Mouse (Mus musculus) adrenal gland, postnatal 4 days (tissue): ENCODE data around the gene Lsm7. TPM values are rescaled to one million over a fixed set of nuclear protein-coding genes. Genes with fewer than 3 reads are reported as not detected.

Source experiments
- DNase-seq, 2 experiments: peaks; one replicate each; pipeline ENCODE4 v3.0.0; 2021 to 2022; ENCODE audit warnings: low spot score in 2 of 2, mixed read lengths in 2 of 2
- total RNA-seq, 2 experiments: library from RNA; stranded (reverse); gene quantifications; 2 replicates each; pipeline ENCODE4 v1.2.3; 2021

Gene Lsm7
- total RNA-seq, 2 experiments from 2014 or later: 50.4 to 52.9 TPM

GRCm38 (mm10) chr10:80880131-80880641 lies 25.2 kb upstream of the Lsm7 start:
- no peak for DNase-seq

GRCm38 (mm10) chr10:80876594-80876993 lies 21.6 kb upstream of the Lsm7 start:
- DNase-seq: no peak

- no peak for DNase-seq
Observed at GRCm38 (mm10) chr10:80876028-80876427, 21.0 kb upstream of the Lsm7 start.

GRCm38 (mm10) chr10:80874035-80874434 lies 19.0 kb upstream of the Lsm7 start:
- no peak for DNase-seq

GRCm38 (mm10) chr10:80871581-80871980 lies 16.6 kb upstream of the Lsm7 start, which contains the start of gene Tmprss9:
Tmprss9 (plus strand) TSS chr10:80871848.
- no peak for DNase-seq

GRCm38 (mm10) chr10:80870993-80871392 lies 16.0 kb upstream of the Lsm7 start:
- DNase-seq: no peak

- no peak for DNase-seq
Observed at GRCm38 (mm10) chr10:80864446-80864845, 9.4 kb upstream of the Lsm7 start.

GRCm38 (mm10) chr10:80862305-80862704 lies 7.3 kb upstream of the Lsm7 start:
- no peak for DNase-seq

GRCm38 (mm10) chr10:80858350-80858935 lies 3.4 kb upstream of the Lsm7 start:
- DNase-seq: no peak

GRCm38 (mm10) chr10:80857848-80858247 lies 2.8 kb upstream of the Lsm7 start:
- DNase-seq: no peak

GRCm38 (mm10) chr10:80857386-80857785 lies 2.4 kb upstream of the Lsm7 start:
- DNase-seq: no peak

GRCm38 (mm10) chr10:80856908-80857307 lies 1.9 kb upstream of the Lsm7 start:
- DNase-seq: no peak

GRCm38 (mm10) chr10:80856267-80856666 lies 1.3 kb upstream of the Lsm7 start:
- DNase-seq: no peak

GRCm38 (mm10) chr10:80855749-80856073 lies 702 bp upstream of the Lsm7 start:
- no peak for DNase-seq

GRCm38 (mm10) chr10:80848571-80848970 lies 6.4 kb downstream of the Lsm7 start:
- DNase-seq: no peak

GRCm38 (mm10) chr10:80845732-80846131 lies 9.3 kb downstream of the Lsm7 start:
- no peak for DNase-seq

- DNase-seq: no peak
Observed at GRCm38 (mm10) chr10:80845055-80845693, 9.8 kb downstream of the Lsm7 start.

- peak in 1 of 2 experiments; percentile 41 for DNase-seq
Observed at GRCm38 (mm10) chr10:80843931-80844547, 11.0 kb downstream of the Lsm7 start, which contains the start of gene Lingo3. Lingo3 (minus strand) TSS chr10:80844039.

GRCm38 (mm10) chr10:80843087-80843930 lies 11.7 kb downstream of the Lsm7 start:
- DNase-seq: no peak

- DNase-seq: no peak
Observed at GRCm38 (mm10) chr10:80842334-80842733, 12.7 kb downstream of the Lsm7 start.

GRCm38 (mm10) chr10:80841685-80842084 lies 13.3 kb downstream of the Lsm7 start:
- DNase-seq: no peak
